Mouse (Mus musculus) ovary, adult 10 weeks (tissue): ENCODE measurements around the gene Meox2. TPM values are rescaled to one million over a fixed set of nuclear protein-coding genes. Genes with fewer than 3 reads are reported as not detected.

Source experiments
- polyA plus RNA-seq: library from polyadenylated mRNA; stranded (reverse); fragments of 350-450 nt; fragmentation: Illumina TruSeq; extraction: RNeasy Lipid Tissue Mini Kit (QIAGEN cat#74804); gene quantifications from one replicate; pipeline ENCODE4 v1.2.3, GENCODE M21; 2014

Gene Meox2
- 1.9 TPM for polyA plus RNA-seq

GRCm38 (mm10) chr12:37108390-37108738 lies at the start of gene Meox2:
Gene Meox2, plus strand, starts transcription at chr12:37108540.

Other genes with a start within 250 kb of the Meox2 start
- 12.4 TPM for gene Agmo, start 133.1 kb downstream of the Meox2 start, polyA plus RNA-seq